Mouse (Mus musculus): ENCODE measurements around the gene Rai1.

Rai1 gene

GRCm38 (mm10) chr11:60224676-60225075, 119.9 kb downstream of the Rai1 start:
- no peak for DNase-seq

- DNase-seq: no peak
Measured at GRCm38 (mm10) chr11:60225874-60226273, 121.1 kb downstream of the Rai1 start.

- no peak for DNase-seq
Measured at GRCm38 (mm10) chr11:60228525-60228924, 123.7 kb downstream of the Rai1 start.

- DNase-seq: no peak
Measured at GRCm38 (mm10) chr11:60229821-60230220, 125.0 kb downstream of the Rai1 start.

GRCm38 (mm10) chr11:60230512-60230911, 125.7 kb downstream of the Rai1 start:
- DNase-seq: no peak

- no peak for DNase-seq
Measured at GRCm38 (mm10) chr11:60231326-60231725, 126.5 kb downstream of the Rai1 start.

GRCm38 (mm10) chr11:60231951-60232350, 127.1 kb downstream of the Rai1 start:
- DNase-seq: no peak

GRCm38 (mm10) chr11:60232441-60233058, 127.7 kb downstream of the Rai1 start:
- no peak for DNase-seq

- no peak for DNase-seq
Measured at GRCm38 (mm10) chr11:60233235-60233634, 128.4 kb downstream of the Rai1 start.

- DNase-seq: no peak
Measured at GRCm38 (mm10) chr11:60235351-60235750, 130.5 kb downstream of the Rai1 start.

- no peak for DNase-seq
Measured at GRCm38 (mm10) chr11:60240509-60240908, 135.7 kb downstream of the Rai1 start.

GRCm38 (mm10) chr11:60244503-60245143, 139.8 kb downstream of the Rai1 start:
- no peak for DNase-seq

- DNase-seq: no peak
Measured at GRCm38 (mm10) chr11:60246077-60246476, 141.3 kb downstream of the Rai1 start.

- DNase-seq: no peak
Measured at GRCm38 (mm10) chr11:60247753-60248550, 143.1 kb downstream of the Rai1 start.

Data from B cell, adult 2 months (primary cell).